ENCODE assay signal across 24 mouse cellular contexts in the genomic region with DNA sequence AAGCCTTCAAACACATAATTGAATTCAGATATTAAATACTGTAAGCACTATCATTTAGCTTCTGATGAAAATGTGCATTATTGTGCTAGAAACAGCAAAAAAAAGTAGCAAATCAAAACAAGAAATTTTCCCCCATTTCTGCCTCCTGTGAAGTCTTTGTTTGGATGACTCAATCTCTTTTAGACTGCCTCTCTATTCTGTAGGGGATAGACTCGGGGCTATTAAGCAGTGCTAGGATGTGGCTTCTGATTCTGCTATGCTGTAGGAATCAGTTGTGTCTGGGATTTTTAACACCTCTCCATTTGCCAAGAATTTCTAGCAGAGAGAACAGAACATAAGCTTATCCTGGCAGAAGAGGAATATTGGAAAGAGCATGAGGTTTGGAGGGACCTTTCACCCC.
A peak's percentile ranks its signal among the peaks of the same experiment; 100 is the strongest.
DNase-seq lines count a peak whose midpoint lies in the region; ATAC-seq and TF ChIP-seq lines count a peak whose summit lies in the region.
"Had no signal": no experiment of that assay in that cellular context is flagged by ENCODE, and none has a peak within 500 bp of the region (broad histone marks: within the 10 kb centered on the region; RNA-seq: fewer than 3 reads in every experiment).

No protein-coding gene starts in this region.

- no peak overlapping the region for H3K4me2 ChIP-seq in forebrain, embryonic 15.5 days (replicated peaks)
- no peak overlapping the region for H3K4me2 ChIP-seq in forebrain, embryonic 11.5 days (ENCODE audit: low read depth, low read length, severe bottlenecking)
- H3K4me2 ChIP-seq in hindbrain, embryonic 12.5 days (replicated peaks), result no peak overlapping the region
- H3K4me2 ChIP-seq in heart, embryonic 11.5 days, result no peak overlapping the region
- H3K4me2 ChIP-seq: heart, embryonic 13.5 days; hindbrain, embryonic 13.5 days; intestine, embryonic 15.5 days had no signal

- H3K9ac ChIP-seq in forebrain, embryonic 15.5 days (replicated peaks), result no peak overlapping the region
- no peak overlapping the region for H3K9ac ChIP-seq in forebrain, embryonic 11.5 days (ENCODE audit: low read length)
- H3K9ac ChIP-seq in hindbrain, embryonic 12.5 days, result no peak overlapping the region
- H3K9ac ChIP-seq in heart, embryonic 11.5 days (ENCODE audit: low read depth, low read length), result no peak overlapping the region
- H3K9ac ChIP-seq: heart, embryonic 13.5 days; hindbrain, embryonic 13.5 days; intestine, embryonic 15.5 days had no signal

- ATAC-seq in forebrain, embryonic 15.5 days (replicated peaks), result 0 out of 2 replicates have a peak, but pooled peaks have one; percentile 60
- no peak for ATAC-seq in forebrain, embryonic 11.5 days (replicated peaks; ENCODE audit: low FRiP score)
- no peak for ATAC-seq in hindbrain, embryonic 12.5 days (ENCODE audit: low FRiP score)
- no peak for ATAC-seq in heart, embryonic 11.5 days (replicated peaks; ENCODE audit: insufficient number of reproducible peaks, low FRiP score, low TSS enrichment)
- ATAC-seq: hindbrain, embryonic 16.5 days; intestine, embryonic 15.5 days had no signal

- no peak for TF ChIP-seq CTCF in brain, embryonic 14.5 days (IDR thresholded peaks at IDR 0.05; ENCODE audit: borderline replicate concordance, extremely low read depth, insufficient read depth, insufficient read length)

- no peaks in the 10 kb centered on the region for H3K9me3 ChIP-seq in forebrain, embryonic 15.5 days
- no peaks in the 10 kb centered on the region for H3K9me3 ChIP-seq in forebrain, embryonic 11.5 days (ENCODE audit: control insufficient read depth, low read length)
- no peaks in the 10 kb centered on the region for H3K9me3 ChIP-seq in hindbrain, embryonic 10.5 days
- H3K9me3 ChIP-seq in hindbrain, embryonic 12.5 days (replicated peaks), result no peaks in the 10 kb centered on the region
- no peaks in the 10 kb centered on the region for H3K9me3 ChIP-seq in heart, embryonic 11.5 days (replicated peaks; ENCODE audit: control insufficient read depth, low read length)
- H3K9me3 ChIP-seq: heart, embryonic 13.5 days; hindbrain, embryonic 13.5 days; intestine, embryonic 15.5 days had no signal

- H3K27me3 ChIP-seq in forebrain, embryonic 15.5 days, result no peaks in the 10 kb centered on the region; the same call in 1 of the 2 replicates
- no peaks in the 10 kb centered on the region for H3K27me3 ChIP-seq in forebrain, embryonic 11.5 days (ENCODE audit: control insufficient read depth, insufficient read depth, low read length)
- H3K27me3 ChIP-seq in hindbrain, embryonic 10.5 days (ENCODE audit: insufficient read depth, poor library complexity, severe bottlenecking), result no peaks in the 10 kb centered on the region
- no peaks in the 10 kb centered on the region for H3K27me3 ChIP-seq in hindbrain, embryonic 12.5 days
- H3K27me3 ChIP-seq in heart, embryonic 11.5 days (ENCODE audit: control insufficient read depth, insufficient read depth, low read length), result no peaks in the 10 kb centered on the region
- H3K27me3 ChIP-seq: CH12.LX; heart, embryonic 13.5 days; hindbrain, embryonic 13.5 days; intestine, embryonic 15.5 days had no signal

- H3K36me3 ChIP-seq in forebrain, embryonic 15.5 days, result no peaks in the 10 kb centered on the region
- no peaks in the 10 kb centered on the region for H3K36me3 ChIP-seq in forebrain, embryonic 11.5 days (ENCODE audit: control insufficient read depth, insufficient read depth, low read length)
- no peaks in the 10 kb centered on the region for H3K36me3 ChIP-seq in hindbrain, embryonic 10.5 days
- no peaks in the 10 kb centered on the region for H3K36me3 ChIP-seq in hindbrain, embryonic 12.5 days
- no peaks in the 10 kb centered on the region for H3K36me3 ChIP-seq in heart, embryonic 11.5 days (ENCODE audit: control insufficient read depth, insufficient read depth, low read length)
- H3K36me3 ChIP-seq: G1E; heart, embryonic 13.5 days; hindbrain, embryonic 13.5 days; intestine, embryonic 15.5 days had no signal

- WGBS in forebrain, embryonic 15.5 days, result 8% methylated on average over 1 of the region's 1 CpGs
- WGBS in forebrain, embryonic 11.5 days, result 49% methylated on average over 1 of the region's 1 CpGs
- WGBS in hindbrain, embryonic 10.5 days, result 55% methylated on average over 1 of the region's 1 CpGs
- whole genome bisulfite sequencing in hindbrain, embryonic 12.5 days, result 31% methylated on average over 1 of the region's 1 CpGs
- WGBS in heart, embryonic 11.5 days (ENCODE audit: insufficient replicate concordance), result 57% methylated on average over 1 of the region's 1 CpGs

- no peak for TF ChIP-seq POLR2A in brain, embryonic 14.5 days (IDR thresholded peaks at IDR 0.05; ENCODE audit: borderline replicate concordance, extremely low read depth, insufficient read depth, insufficient read length, poor library complexity, severe bottlenecking)

- peaks cover 13% of the 10 kb centered on the region for H3K4me1 ChIP-seq in forebrain, embryonic 15.5 days
- H3K4me1 ChIP-seq in forebrain, embryonic 11.5 days (replicated peaks; ENCODE audit: control insufficient read depth, insufficient read depth, low read length), result no peaks in the 10 kb centered on the region
- H3K4me1 ChIP-seq in hindbrain, embryonic 10.5 days (replicated peaks), result peaks cover 27% of the 10 kb centered on the region
- H3K4me1 ChIP-seq in hindbrain, embryonic 12.5 days, result no peaks in the 10 kb centered on the region
- H3K4me1 ChIP-seq in heart, embryonic 11.5 days (ENCODE audit: control insufficient read depth, insufficient read depth, low read length), result no peaks in the 10 kb centered on the region
- H3K4me1 ChIP-seq: intestine, embryonic 15.5 days had no signal

- H3K4me3 ChIP-seq in forebrain, embryonic 15.5 days, result no peak overlapping the region
- H3K4me3 ChIP-seq in forebrain, embryonic 11.5 days (ENCODE audit: low read depth, low read length), result no peak overlapping the region
- no peak overlapping the region for H3K4me3 ChIP-seq in hindbrain, embryonic 10.5 days
- H3K4me3 ChIP-seq in hindbrain, embryonic 12.5 days, result no peak overlapping the region
- no peak overlapping the region for H3K4me3 ChIP-seq in heart, embryonic 11.5 days (ENCODE audit: low read depth, low read length)
- H3K4me3 ChIP-seq: heart, embryonic 13.5 days; hindbrain, embryonic 13.5 days; intestine, embryonic 15.5 days had no signal

- DNase-seq in forebrain, embryonic 11.5 days (ENCODE audit: low spot score), result no peak
- DNase-seq in hindbrain, embryonic 10.5 days (ENCODE audit: low spot score), result no peak
- DNase-seq in Muller cell, postnatal 12 days (ENCODE audit: inconsistent ontology term), result peak; percentile 33
- peak; percentile 61 for DNase-seq in brain, embryonic 14.5 days (ENCODE audit: low read depth)
- DNase-seq: adrenal gland, adult 2 months; adrenal gland, postnatal 14 days; B cell, adult 2 months; cerebellum, adult 18-20 months; cerebellum, adult 9-10 months; cerebellum, postnatal 14 days; gastrocnemius, postnatal 25 days; heart, adult 18-20 months; heart, postnatal 14 days; heart, postnatal 4 days; kidney, adult 11 months had no signal

- H3K27ac ChIP-seq in forebrain, embryonic 15.5 days (replicated peaks), result 0 out of 2 replicates have a peak overlapping the region, but pooled peaks have one; percentile 0
- H3K27ac ChIP-seq in forebrain, embryonic 11.5 days (ENCODE audit: low read depth, low read length), result no peak overlapping the region
- peak overlapping the region; percentile 29; the same call in 1 of the 2 replicates for H3K27ac ChIP-seq in hindbrain, embryonic 10.5 days
- no peak overlapping the region for H3K27ac ChIP-seq in hindbrain, embryonic 12.5 days
- no peak overlapping the region for H3K27ac ChIP-seq in heart, embryonic 11.5 days (ENCODE audit: low read depth, low read length)
- H3K27ac ChIP-seq: heart, embryonic 13.5 days; hindbrain, embryonic 13.5 days; intestine, embryonic 15.5 days had no signal

Comparison
In these comparisons a context has a peak if more than half of its experiments do, and no peak if none do; other contexts are left out.
1. H3K27ac ChIP-seq: peak in forebrain, embryonic 15.5 days (single experiment) and hindbrain, embryonic 10.5 days (single experiment); none in forebrain, embryonic 11.5 days (single experiment), hindbrain, embryonic 12.5 days (single experiment) and heart, embryonic 11.5 days (single experiment).
2. DNase-seq: peak in Muller cell, postnatal 12 days (single experiment) and brain, embryonic 14.5 days (single experiment); none in forebrain, embryonic 11.5 days (single experiment) and hindbrain, embryonic 10.5 days (single experiment).